Mouse (Mus musculus) E14TG2a.4 (cell line): ENCODE measurements around the gene Hmx1.

Experiments
- CTCF ChIP-seq: conservative IDR thresholded peaks from 2 replicates; pipeline ENCODE4 v1.5.1; 2014; ENCODE audit warnings: low read length
- NANOG ChIP-seq: IDR thresholded peaks from 2 replicates; pipeline ENCODE4 v1.6.1; 2014; ENCODE audit warnings: borderline replicate concordance, low read length, mixed read lengths

DNA sequence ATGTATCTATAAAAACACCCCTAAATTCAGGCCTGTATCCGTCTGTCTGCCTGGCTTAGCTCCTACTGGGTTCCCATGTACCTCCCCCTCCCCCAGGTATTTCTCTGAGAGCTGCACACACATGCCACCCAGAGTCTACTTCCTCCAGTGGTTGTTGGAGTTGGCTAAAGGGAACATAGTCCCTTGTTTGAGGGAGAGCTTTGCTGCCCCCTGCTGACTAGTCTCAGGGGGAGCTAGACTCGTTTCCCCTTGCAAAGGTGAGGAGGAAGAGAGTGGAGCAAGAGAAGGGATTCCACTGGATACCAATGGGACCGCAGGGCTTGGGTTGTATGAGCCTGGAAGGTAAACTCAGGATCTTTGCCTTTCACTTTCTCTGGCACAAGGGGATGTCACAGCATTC lies 40.1 kb upstream of the Hmx1 start:
- TF ChIP-seq CTCF (peak; percentile 44; the same call in 1 of the 2 replicates), NANOG (no peak)
